Mouse (Mus musculus) kidney, adult 2 months (tissue): ENCODE results near the gene Sox13. TPM values are rescaled to one million over a fixed set of nuclear protein-coding genes. Genes with fewer than 3 reads are reported as not detected.
A peak's percentile ranks its signal among the peaks of the same experiment; 100 is the strongest.

ENCODE experiments used
- DNase-seq: peaks from one replicate; pipeline ENCODE4 v3.0.0; 2021
- H3K27ac ChIP-seq: fragments of 200-500 bp; 2 replicates; pipeline ENCODE4 v1.5.1; 2012; ENCODE audit warnings: low read depth, low read length, control low read depth, inconsistent platforms; ENCODE audit not compliant: insufficient read depth
- H3K27me3 ChIP-seq: fragments of 200-500 bp; replicated peaks from 2 replicates; pipeline ENCODE4 v1.6.1; 2012; ENCODE audit warnings: mild to moderate bottlenecking, moderate library complexity, low read length, inconsistent platforms; ENCODE audit not compliant: control insufficient read depth, insufficient read depth
- H3K36me3 ChIP-seq: fragments of 200-500 bp; 2 replicates; pipeline ENCODE4 v1.6.1; 2012; ENCODE audit warnings: mild to moderate bottlenecking, moderate library complexity, low read length, inconsistent platforms; ENCODE audit not compliant: control insufficient read depth, insufficient read depth
- H3K4me1 ChIP-seq: fragments of 200-500 bp; 2 replicates; pipeline ENCODE4 v1.6.1; 2011; ENCODE audit warnings: low read length; ENCODE audit not compliant: control insufficient read depth, insufficient read depth
- H3K4me3 ChIP-seq: fragments of 200-500 bp; 2 replicates; pipeline ENCODE4 v1.5.1; 2011; ENCODE audit warnings: mild to moderate bottlenecking, low read depth, low read length, control low read depth; ENCODE audit not compliant: insufficient read depth
- CTCF ChIP-seq: fragments of 200-500 bp; conservative IDR thresholded peaks from 2 replicates; pipeline ENCODE4 v1.5.1; 2011; ENCODE audit warnings: low read depth, mild to moderate bottlenecking, control low read depth, low read length, moderate library complexity, mixed read lengths; ENCODE audit not compliant: insufficient read depth, insufficient read length
- POLR2A ChIP-seq: fragments of 200-500 bp; IDR thresholded peaks from one replicate; pipeline ENCODE4 v1.6.1; 2011; ENCODE audit warnings: low read depth, low read length, control low read depth
- WGBS: fragments of 180-500 bp; shearing (Covaris S2); methylation state at CpG from one replicate; pipeline ENCODE4 v1.1.7; 2018; 5-methylcytosine and 5-hydroxymethylcytosine counted together
- polyA plus RNA-seq: library from polyadenylated mRNA; depleted of rRNA; stranded (reverse); fragments of >200 nt; gene quantifications from 2 replicates; pipeline ENCODE4 v1.2.3, GENCODE M21; 2012

Sox13 gene
- polyA plus RNA-seq, 1 experiment: 46.7 TPM

DNA sequence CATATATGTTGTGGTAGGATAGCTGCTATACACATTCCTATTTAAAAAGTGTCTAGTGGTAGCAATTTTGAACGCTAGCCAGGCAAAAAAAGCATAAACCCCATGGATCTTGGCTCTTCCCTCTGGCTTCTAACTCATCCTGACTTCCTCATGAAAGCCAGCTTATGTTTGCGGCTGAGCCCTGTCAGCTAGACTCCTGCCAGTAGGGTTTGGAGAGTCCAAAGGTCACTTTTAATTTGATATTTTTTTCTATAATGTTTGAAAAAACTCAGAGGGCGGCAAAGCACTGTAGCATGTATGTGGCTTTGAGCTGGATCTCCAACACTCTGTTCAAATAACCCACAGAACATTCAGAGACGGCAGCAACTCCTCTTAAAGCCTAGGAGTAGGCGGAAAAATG is 39.0 kb upstream of the Sox13 start:
- no peak for DNase-seq
- no peak overlapping the region for H3K4me3 ChIP-seq
- H3K4me1 ChIP-seq: no peaks in the 10 kb centered on the region
- TF ChIP-seq CTCF (no peak), POLR2A (no peak)
- no peak overlapping the region for H3K27ac ChIP-seq
- 70% methylated on average over 5 of the region's 5 CpGs for WGBS
- no peaks in the 10 kb centered on the region for H3K36me3 ChIP-seq
- no peaks in the 10 kb centered on the region for H3K27me3 ChIP-seq

DNA sequence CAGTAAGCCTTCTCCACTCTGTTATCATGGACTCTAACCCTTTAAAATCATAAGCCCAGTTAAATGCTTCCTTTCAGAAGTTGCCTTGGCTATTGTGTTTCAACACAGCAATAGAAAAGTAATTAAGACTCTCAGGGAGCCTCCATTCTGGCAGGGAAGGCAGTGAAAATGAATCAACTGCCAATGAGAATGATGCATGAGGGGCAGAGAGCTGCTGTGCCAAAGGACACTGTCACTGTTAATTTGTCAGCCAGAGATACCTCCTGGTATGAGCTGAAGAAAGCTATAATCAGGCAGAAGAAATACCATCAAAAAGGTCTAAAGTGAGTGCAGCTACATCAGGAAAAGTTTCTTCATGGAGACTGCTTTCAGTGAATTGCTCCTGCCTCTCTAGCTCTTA is 36.8 kb upstream of the Sox13 start:
- H3K27ac ChIP-seq: no peak overlapping the region
- no peak overlapping the region for H3K4me3 ChIP-seq
- TF ChIP-seq CTCF (no peak), POLR2A (no peak)
- DNase-seq: no peak
- H3K27me3 ChIP-seq: no peaks in the 10 kb centered on the region
- H3K4me1 ChIP-seq: no peaks in the 10 kb centered on the region
- no peaks in the 10 kb centered on the region for H3K36me3 ChIP-seq

DNA sequence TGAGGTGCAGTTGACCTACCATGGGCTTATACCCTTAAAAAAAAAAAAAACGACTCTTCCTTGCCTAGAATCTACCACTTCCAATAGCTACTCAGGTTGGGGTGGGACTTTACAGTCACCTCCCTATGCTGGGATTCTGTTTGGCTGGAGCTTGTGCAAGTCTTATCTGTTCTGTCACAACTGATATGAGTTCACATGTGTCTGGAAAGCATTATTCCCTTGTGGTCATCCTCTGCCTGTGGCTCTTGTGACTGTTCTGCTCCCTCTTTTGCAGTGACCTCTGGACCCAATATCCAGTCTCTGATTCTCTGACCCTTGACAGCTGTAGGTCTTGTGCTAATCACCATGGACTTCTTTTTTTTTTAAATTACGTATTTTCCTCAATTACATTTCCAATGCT is 31.9 kb upstream of the Sox13 start:
- Histone ChIP-seq H3K4me1 (peaks cover 21% of the 10 kb centered on the region), H3K27me3 (no peaks in the 10 kb centered on the region), H3K27ac (no peak overlapping the region), H3K36me3 (no peaks in the 10 kb centered on the region), H3K4me3 (no peak overlapping the region)
- DNase-seq: no peak
- TF ChIP-seq CTCF (no peak), POLR2A (no peak)
- 53% methylated on average over 2 of the region's 2 CpGs for WGBS

DNA sequence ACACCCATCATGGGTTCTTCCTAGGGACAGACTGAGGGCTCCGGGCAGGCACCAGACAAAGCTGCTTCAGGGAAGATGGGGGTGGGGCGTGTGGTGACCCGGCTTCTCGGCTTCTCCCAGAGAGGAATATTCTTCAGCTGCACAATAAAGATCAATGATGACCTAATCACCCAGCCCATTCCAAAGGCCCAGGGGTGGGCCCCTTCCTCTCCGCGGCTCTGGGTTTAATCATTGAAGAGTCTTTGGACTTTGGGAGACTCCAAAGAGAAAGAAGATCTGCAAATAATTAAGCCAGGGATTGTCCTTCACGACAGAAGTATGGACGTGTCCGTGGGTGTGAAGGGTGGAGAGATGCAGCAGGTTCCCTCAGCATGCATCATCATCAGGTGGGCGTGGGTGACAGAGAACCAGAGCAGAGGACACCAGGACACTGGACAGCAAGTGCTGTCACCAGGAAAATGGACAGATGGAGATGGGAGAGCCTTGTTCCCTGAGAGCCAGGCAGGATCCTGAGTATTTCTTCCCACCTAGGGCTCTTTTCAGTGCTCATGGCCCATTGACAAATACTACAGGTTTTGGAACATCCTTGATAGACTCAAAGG is 28.5 kb upstream of the Sox13 start:
- Histone ChIP-seq H3K27ac (peak overlapping the region; percentile 83), H3K4me1 (peaks cover 21% of the 10 kb centered on the region), H3K27me3 (no peaks in the 10 kb centered on the region), H3K4me3 (no peak overlapping the region), H3K36me3 (no peaks in the 10 kb centered on the region)
- peak; percentile 87 for DNase-seq
- WGBS: 39% methylated on average over 10 of the region's 10 CpGs
- TF ChIP-seq CTCF: no peak
- no peak for TF ChIP-seq POLR2A

DNA sequence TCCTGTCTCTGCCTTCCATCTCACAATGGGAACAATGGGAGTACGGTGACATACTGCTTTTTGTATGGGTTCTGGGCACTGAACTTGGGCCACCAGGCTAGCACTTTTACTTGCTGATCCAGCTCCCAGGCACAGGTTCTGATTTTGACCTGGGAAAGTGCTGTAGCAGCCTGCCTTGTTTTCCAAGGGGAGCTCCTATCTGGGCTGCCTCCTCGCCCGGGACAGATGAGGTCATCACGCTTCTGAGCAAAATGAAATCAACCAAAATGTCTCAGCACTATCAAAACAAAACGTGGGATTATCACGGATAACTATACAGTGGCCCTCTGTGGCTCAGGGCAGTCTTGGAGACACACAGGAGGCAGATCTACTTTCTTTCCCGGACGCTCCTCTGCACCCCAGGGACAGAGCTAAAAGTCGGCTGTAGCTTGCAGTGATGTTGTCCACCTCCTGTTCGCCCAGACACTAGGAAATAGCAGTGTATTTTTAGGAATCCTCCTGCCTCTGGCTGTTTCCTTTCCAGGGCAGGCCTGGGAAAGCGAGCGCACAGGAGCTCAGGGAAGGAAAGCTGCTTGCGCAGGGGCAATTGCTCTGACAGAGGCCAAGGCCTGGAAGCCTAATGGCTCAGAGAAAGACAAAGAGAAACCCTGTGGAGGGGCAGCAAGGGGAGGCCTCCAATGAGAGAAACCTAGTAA is 27.8 kb upstream of the Sox13 start:
- WGBS: 42% methylated on average over 13 of the region's 13 CpGs
- peak overlapping the region; percentile 83 for H3K27ac ChIP-seq
- TF ChIP-seq CTCF: no peak
- no peak for TF ChIP-seq POLR2A

DNA sequence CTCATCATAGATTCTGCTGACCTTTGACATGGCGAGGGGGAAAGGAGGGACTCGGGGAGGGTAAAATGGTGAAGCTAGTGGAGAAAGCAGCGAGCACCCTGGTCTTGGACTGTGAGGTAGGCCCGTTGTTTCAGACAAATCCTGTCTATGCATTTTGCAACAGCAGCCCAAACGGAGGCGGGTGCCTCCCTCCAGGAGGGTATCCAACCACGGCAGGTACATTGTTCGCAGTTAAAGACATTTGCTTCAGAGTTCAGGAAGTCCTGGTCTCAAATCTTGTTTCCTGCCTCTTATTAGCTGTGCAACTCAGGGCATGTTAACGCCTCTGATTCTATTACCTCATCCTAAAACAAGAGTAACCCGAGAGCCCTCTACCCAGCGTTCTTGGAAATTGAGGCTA is 26.8 kb upstream of the Sox13 start:
- no peaks in the 10 kb centered on the region for H3K36me3 ChIP-seq
- H3K27me3 ChIP-seq: no peaks in the 10 kb centered on the region
- DNase-seq: no peak
- TF ChIP-seq CTCF: no peak
- no peak for TF ChIP-seq POLR2A
- 68% methylated on average over 11 of the region's 11 CpGs for WGBS
- H3K27ac ChIP-seq: peak overlapping the region; percentile 83
- peaks cover 21% of the 10 kb centered on the region for H3K4me1 ChIP-seq
- no peak overlapping the region for H3K4me3 ChIP-seq

More for the DNA sequence above, 27.8 kb upstream of the Sox13 start:
- H3K27me3 ChIP-seq: no peaks in the 10 kb centered on the region
- no peak overlapping the region for H3K4me3 ChIP-seq
- peak; percentile 76 for DNase-seq
- no peaks in the 10 kb centered on the region for H3K36me3 ChIP-seq
- peaks cover 21% of the 10 kb centered on the region for H3K4me1 ChIP-seq

DNA sequence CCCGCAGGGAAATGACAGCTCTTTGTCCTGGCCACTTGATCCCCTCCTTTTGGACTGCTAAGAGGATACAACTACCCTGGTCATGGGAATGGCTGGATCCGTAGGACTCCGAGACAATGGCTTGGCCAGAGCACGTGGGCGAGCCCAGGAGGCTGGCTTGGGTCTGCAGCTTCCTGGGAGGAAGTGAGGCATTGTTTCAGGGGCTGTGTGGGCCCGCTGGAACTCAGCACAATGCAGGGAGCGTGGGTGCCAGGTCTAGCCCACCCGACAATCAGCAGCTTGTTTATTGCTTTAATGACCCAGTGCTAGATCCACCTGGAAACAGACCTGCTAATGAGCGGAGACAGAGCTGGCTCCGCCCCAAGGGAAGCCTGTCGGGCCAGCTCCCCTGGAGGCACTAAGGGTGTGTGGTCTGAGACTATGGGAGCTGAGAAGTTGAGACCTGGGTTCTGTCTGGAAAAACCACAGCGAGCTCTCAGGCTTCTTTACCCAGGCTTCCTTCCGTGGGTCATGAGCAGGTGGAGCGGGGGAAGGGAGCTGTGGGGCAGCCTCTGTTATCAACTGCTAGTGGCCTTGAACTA is 24.3 kb upstream of the Sox13 start:
- TF ChIP-seq POLR2A: no peak
- no peak for TF ChIP-seq CTCF
- peaks cover 17% of the 10 kb centered on the region for H3K4me1 ChIP-seq
- DNase-seq: peak; percentile 83
- no peaks in the 10 kb centered on the region for H3K36me3 ChIP-seq
- WGBS: 48% methylated on average over 14 of the region's 14 CpGs
- peak overlapping the region; percentile 14; the same call in 1 of the 2 replicates for H3K27ac ChIP-seq
- no peak overlapping the region for H3K4me3 ChIP-seq
- H3K27me3 ChIP-seq: no peaks in the 10 kb centered on the region
